Mouse (Mus musculus) left cerebral cortex, adult 11 months (tissue): ENCODE results near the gene 2210017I01Rik.

Source experiments
- DNase-seq: peaks from one replicate; pipeline ENCODE4 v3.0.0; 2022; ENCODE audit warnings: low spot score

The 2210017I01Rik gene

GRCm38 (mm10) chr3:92565418-92565817 is 41.9 kb downstream of the 2210017I01Rik start:
- no peak for DNase-seq
